Mouse (Mus musculus): ENCODE measurements around the gene A930002H24Rik.

GRCm38 (mm10) chr17:63842226-63842625, 21.4 kb downstream of the A930002H24Rik start:
- TF ChIP-seq POLR2A (IDR thresholded peaks at IDR 0.05; ENCODE audit: low read depth, low read length) (no peak), CTCF (IDR thresholded peaks at IDR 0.05; ENCODE audit: extremely low read depth, insufficient read length, insufficient replicate concordance, low read depth, low read length) (no peak)
